Mouse (Mus musculus) thymus, postnatal 25 days (tissue): ENCODE data around the gene Mtnr1a.
A peak's percentile ranks its signal among the peaks of the same experiment; 100 is the strongest.
"Not testable (repeated sequence)": the region's sequence is repeated elsewhere in the genome, so short reads cannot be mapped to it uniquely, and the experiment has no call there.

Experiments
- DNase-seq: peaks from one replicate; pipeline ENCODE4 v3.0.0; 2022

The Mtnr1a gene

GRCm38 (mm10) chr8:45068759-45069386, at the start of gene Mtnr1a:
Mtnr1a (plus strand) TSS chr8:45069137.
- peak; percentile 9 for DNase-seq

GRCm38 (mm10) chr8:45019241-45019640, 49.7 kb upstream of the Mtnr1a start:
- DNase-seq: no peak

- DNase-seq: no peak
Observed at GRCm38 (mm10) chr8:45021171-45021570, 47.8 kb upstream of the Mtnr1a start.

GRCm38 (mm10) chr8:45021911-45022665, 46.8 kb upstream of the Mtnr1a start:
- DNase-seq: no peak

- DNase-seq: no peak
Observed at GRCm38 (mm10) chr8:45028081-45028497, 40.8 kb upstream of the Mtnr1a start.

GRCm38 (mm10) chr8:45038350-45038749, 30.6 kb upstream of the Mtnr1a start:
- no peak for DNase-seq

GRCm38 (mm10) chr8:45044160-45044559, 24.8 kb upstream of the Mtnr1a start:
- DNase-seq: no peak

- no peak for DNase-seq
Observed at GRCm38 (mm10) chr8:45050451-45050850, 18.5 kb upstream of the Mtnr1a start.

GRCm38 (mm10) chr8:45051236-45051635, 17.7 kb upstream of the Mtnr1a start:
- no peak for DNase-seq

GRCm38 (mm10) chr8:45052205-45052604, 16.7 kb upstream of the Mtnr1a start:
- DNase-seq: no peak

- DNase-seq: no peak
Observed at GRCm38 (mm10) chr8:45052618-45053017, 16.3 kb upstream of the Mtnr1a start.

GRCm38 (mm10) chr8:45055500-45055899, 13.4 kb upstream of the Mtnr1a start:
- no peak for DNase-seq

GRCm38 (mm10) chr8:45056810-45057209, 12.1 kb upstream of the Mtnr1a start:
- DNase-seq: no peak

- no peak for DNase-seq
Observed at GRCm38 (mm10) chr8:45060083-45060482, 8.9 kb upstream of the Mtnr1a start.

GRCm38 (mm10) chr8:45062311-45062710, 6.6 kb upstream of the Mtnr1a start:
- DNase-seq: no peak

GRCm38 (mm10) chr8:45062982-45063924, 5.7 kb upstream of the Mtnr1a start:
- no peak for DNase-seq

GRCm38 (mm10) chr8:45064197-45064869, 4.6 kb upstream of the Mtnr1a start:
- no peak for DNase-seq

- not testable (repeated sequence) for DNase-seq
Observed at GRCm38 (mm10) chr8:45065391-45065790, 3.5 kb upstream of the Mtnr1a start.

- no peak for DNase-seq
Observed at GRCm38 (mm10) chr8:45070949-45071348, 2.0 kb downstream of the Mtnr1a start.

GRCm38 (mm10) chr8:45080850-45081249, 11.9 kb downstream of the Mtnr1a start:
- DNase-seq: no peak

- no peak for DNase-seq
Observed at GRCm38 (mm10) chr8:45093599-45093998, 24.7 kb downstream of the Mtnr1a start.

GRCm38 (mm10) chr8:45109371-45110063, 40.6 kb downstream of the Mtnr1a start:
- no peak for DNase-seq
